Mouse (Mus musculus) cerebellum, postnatal 14 days (tissue): ENCODE measurements around the gene Dync1i1.
"Not testable (repeated sequence)": the region's sequence is repeated elsewhere in the genome, so short reads cannot be mapped to it uniquely, and the experiment has no call there.

Experiments
- DNase-seq, 2 experiments: peaks; one replicate each; pipeline ENCODE4 v3.0.0; 2021; ENCODE audit warnings: mixed read lengths in 2 of 2

The Dync1i1 gene

DNA sequence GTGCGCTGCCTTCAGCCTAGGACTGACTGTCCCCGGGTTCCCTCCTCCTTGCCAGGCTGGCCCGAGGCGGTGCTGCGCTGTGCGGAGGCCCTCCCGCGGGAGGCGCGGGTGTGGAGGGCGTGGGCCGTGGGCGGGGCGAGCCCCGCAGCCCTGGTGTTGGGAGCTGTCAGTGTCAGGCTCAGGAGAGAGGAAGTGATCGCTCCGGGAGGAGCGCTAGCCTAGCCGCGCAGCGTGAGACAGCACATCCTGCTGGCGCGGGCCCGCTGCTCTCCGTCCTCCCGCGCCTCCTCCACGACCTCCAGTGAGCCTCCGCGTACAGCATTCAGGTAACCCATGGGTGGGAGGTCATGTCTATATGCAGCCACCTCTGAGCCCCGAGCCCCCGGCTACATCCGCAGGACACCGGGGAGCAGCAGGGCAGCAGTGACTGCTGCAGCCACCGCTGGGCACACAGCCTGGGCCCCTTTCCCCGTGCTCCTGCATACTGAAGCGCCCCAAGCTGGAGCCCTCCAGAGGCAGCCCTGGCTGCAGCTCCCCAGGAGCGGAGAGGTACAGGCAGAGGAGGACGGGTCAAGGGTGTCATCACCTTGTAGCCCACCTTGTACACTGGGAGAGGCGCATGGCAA lies at the start of gene Dync1i1:
Gene Dync1i1 (plus strand): TSS at position 29 of the 626 bp plus-strand sequence.
- DNase-seq, result peak; percentile 67 to 80

DNA sequence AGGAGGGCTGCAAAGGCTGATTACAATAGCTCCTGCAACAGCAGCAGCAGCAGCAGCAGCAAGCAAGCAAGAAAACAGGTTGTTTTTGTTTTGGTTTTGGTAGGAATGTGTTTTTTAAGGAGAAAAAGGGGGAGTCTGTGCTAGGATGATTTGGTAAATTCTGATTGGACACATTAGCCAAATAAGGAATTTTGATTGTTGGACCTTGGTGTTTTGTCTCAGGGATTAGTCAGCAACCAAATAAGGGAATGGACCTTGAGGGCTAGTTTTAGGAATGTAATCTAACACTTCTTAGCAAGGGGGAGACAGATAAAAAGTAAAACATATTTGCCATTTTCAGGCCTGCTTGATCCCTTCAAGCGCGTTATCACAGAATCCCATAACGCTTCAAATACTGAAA lies 45.7 kb upstream of the Dync1i1 start:
- DNase-seq, result no peak

DNA sequence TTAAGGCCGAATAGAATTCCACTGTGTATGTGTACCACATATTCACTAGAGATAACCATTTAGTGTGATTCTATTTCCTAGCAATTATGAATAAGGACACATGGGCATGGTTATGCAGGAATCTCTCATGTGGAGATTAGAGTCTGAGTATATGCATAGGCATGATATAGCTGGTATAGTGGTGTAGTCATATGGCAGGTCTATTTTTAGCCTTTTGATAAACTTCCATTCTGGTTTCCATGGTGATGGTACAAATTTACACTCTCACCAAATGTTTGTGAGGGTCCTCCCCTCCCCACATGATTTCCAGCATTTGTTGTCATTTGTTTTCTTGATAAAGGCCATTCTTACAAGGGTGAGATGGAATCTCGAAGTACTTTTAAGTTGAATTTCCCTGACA lies 23.6 kb upstream of the Dync1i1 start:
- no peak for DNase-seq

DNA sequence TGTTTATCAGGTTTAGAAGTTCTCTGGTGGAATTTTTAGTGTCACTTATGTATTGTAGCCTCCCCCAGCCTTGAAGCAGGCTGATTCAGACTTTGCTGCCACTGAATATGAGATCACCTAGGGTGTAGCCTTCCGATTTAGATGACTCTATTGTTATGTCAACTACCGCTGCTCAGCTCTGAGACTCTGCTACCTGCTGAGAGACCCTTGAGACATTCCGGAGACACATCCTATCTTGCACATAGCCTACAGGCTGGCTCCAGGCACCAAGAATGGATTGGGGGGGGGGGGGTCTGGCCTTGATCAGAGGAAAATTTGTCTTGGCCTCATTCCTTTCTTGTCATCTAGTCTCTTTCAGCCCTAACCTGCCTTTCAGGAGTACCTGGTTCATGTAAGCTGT lies 17.5 kb upstream of the Dync1i1 start:
- DNase-seq, result not testable (repeated sequence)

DNA sequence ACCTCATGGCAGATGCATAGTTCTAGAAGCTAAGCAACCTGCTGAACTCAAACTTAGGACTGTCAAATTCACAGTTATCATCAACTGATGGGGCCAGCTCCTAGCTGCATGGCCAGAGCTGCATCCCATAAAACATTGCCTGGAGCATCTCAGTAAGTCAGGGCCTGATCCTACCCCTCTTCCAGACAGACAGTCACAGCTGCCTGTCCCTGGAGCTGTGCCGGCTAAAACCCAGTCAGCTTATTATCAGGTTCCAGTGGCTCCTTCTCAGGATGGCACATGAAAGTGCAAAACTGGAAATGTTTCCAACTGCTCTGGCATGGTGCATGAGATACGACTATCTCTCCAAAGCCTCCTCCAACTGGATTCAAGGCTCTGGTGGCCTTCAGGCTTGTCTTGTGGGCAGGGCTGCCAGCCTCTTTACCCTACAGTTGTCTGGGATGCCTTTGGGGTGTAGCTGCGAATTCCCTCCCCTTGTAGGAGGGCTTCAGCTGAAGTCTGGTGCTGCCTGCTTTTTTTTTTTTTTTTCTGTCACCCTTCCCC lies 15.3 kb upstream of the Dync1i1 start:
- DNase-seq, result no peak

DNA sequence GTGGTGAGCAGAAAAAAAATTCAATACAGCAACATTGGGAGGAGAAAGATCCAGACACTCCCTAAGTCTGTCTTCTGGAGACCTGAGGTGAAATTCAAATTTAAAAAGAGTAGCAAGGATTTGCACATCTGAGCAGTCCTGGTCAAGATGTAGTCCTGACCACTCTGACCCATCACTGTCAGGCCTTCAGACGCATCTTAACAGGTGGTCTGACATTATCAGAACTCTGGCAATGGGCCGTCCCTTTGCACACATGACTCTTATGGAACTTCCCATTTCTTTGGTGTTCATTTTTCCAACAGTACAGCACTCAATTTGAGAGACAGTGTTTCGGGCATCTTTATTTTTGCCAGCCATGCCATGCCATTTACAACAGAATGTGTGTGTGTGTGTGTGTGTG lies 12.8 kb upstream of the Dync1i1 start:
- DNase-seq, result no peak

DNA sequence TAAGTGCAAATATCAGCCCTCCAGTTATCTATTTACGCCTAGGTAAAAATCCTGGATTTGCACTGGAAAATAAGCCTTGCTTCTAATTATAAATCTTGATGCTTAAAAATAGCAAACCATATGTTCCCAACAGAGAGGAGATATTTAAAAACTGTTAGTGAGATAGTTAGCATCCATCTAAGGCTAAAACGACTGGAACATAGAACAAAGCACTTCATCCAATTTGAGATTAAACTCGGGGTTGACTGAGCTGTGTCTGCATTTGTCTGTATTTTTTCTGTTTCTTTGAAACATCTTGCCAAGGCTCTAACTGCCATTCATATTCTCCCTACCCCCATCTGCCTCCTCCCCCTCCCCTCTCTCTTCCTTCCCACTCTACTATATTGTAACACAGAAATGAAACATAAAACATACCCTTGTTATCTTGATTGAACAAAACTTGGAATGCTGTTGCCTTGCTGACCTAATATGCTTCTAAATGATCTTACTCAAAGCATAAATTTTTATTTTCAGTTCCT lies 10.3 kb upstream of the Dync1i1 start:
- no peak for DNase-seq

DNA sequence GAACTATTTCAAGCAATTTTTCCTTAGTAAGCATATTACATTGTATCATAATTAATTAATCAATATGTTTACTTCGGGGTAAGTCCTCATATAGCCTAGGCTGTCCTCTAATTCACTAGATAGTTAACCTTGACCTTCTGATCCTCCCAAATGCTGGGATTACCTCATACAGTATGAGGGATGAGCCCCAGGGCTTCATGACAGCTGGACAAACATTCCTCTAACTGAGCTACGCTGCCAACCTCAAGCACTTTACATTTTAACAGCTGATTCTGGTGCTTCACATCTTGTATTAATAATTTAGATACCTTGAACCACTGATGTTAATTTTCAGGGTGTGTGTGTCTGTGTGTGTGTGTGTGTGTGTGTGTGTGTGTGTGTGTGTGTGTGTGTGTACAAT lies 6.5 kb upstream of the Dync1i1 start:
- DNase-seq, result no peak

DNA sequence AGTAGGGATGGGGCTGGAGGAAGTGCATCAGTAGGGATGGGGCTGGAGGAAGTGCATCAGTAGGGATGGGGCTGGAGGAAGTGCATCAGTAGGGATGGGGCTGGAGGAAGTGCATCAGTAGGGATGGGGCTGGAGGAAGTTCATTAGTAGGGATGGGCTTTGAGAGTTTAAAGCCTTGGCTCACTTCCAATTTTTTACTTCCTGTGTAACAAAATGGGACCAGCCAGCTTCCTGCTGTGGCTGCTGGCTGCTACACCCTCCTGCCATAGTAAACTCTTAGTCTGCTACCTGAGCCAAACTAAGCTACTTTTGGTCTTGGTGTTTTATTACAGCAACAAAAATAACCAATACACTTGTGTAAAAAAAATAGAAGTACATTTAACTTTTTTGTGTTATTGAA lies 4.7 kb upstream of the Dync1i1 start:
- DNase-seq, result not testable (repeated sequence)

DNA sequence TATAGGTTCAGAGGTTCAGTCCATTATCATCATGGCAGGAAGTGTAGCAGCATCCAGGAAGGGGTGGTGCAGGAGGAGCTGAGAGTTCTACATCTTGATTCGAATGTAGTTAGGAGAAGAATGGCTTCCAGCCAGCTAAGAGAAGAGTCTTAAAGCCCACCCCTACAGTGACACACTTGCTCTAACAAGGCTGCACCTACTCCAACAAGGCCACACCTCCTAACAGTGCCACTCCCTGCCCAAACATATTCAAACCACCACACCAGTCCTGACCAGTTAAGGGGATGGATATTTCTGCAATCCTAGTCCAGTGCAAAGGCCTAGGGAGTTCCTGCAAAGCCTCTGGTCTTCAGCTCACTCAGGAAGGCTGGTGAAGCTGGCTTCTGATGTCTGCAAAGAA lies 1.5 kb upstream of the Dync1i1 start:
- DNase-seq, result no peak

DNA sequence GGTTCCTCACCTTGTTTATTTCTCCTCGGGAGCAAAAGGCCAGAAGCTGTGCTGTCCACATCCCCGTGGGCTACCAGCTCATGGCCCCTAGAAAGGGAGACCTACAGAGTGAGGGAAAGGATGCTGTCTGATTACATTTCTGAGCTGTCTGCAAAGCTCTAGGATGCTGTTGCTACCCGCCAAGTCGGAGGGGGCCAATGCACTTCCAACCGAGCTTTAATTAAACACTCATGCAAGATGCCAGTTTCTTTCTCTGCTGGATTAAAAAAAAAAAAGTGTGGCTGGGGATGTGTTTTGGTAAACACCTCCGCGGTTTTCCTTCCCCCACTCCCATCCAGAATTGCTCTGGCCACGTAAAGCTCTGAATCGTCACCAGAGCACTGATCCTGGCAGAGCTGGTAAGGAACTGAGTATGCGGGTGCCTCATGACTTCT lies 815 bp downstream of the Dync1i1 start:
- peak in 1 of 2 experiments; percentile 52 for DNase-seq

DNA sequence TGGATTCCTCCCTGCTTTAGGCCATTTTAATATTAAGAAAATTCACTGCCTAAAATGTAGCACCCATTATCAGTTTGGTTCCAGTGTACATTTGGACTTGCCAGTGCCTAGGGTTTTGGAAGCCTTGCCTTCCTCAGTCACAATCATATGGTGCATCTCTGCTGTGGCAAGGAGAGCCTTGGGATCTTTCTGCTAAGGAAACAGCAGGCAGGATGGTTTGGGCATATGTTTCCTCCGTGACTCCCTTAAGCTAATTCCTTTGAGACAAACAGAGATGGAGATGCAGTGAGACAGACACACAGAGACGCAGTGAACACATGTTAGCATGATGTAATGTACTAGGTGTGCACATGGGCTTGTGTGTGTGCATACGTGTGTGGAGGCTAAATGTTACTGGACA lies 7.8 kb downstream of the Dync1i1 start:
- DNase-seq, result no peak

DNA sequence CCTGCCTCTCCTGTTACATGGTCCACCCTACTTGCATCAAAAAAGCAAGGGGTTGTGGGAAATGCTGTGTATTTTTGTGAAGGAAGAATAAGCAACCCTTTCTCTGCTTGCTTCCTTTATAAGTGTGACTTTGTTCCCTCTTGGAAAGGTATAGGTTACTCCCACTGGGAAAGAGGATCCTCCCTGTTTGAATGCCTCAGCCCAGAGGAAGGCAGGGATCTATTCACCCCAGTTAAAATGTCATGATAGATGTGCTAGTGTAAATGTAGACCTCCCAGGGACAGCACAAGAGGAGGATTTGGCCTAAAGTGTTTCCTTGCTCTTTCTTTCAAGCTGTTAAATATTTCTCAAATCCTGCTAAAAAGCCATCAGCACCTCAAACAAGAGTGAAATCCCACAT lies 9.0 kb downstream of the Dync1i1 start:
- no peak for DNase-seq

DNA sequence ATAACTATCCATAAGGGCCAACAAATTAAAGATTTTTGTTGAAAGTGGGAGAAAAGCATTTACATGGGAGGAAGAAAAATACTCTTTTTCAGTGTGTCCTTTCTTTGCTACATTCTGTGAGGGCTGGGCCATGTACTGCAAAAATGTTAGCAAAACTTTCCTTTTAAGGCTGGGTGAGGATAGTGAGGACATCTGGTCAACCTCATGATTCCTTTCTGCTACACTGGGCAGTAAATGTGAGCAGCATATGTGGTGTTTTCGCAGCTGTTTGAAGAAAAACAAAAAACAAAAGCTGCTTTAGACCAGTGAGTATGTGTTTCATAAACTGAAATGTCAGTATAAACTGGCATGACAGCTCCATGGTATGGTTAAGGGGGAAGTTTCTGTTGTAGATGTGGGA lies 9.4 kb downstream of the Dync1i1 start:
- DNase-seq, result no peak

DNA sequence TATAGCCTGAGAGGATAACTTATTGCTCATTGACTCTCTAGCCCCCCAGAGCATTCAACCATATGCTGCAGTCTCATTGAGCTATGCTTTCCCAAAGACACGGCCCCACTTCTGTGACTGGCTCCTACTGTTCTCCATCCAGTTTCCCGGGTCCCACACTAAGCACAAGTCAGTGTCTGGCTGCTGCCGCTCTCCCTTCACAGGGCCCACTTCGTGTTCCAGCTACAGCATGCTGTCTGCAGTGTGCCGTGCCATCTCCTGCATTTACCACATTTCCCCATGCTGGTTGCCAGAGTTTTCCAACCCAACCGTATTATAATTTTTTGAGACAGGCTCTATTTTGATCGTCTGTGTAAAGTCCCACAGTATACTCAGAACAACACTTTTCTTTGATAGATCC lies 14.3 kb downstream of the Dync1i1 start:
- DNase-seq, result peak; percentile 55 to 60

DNA sequence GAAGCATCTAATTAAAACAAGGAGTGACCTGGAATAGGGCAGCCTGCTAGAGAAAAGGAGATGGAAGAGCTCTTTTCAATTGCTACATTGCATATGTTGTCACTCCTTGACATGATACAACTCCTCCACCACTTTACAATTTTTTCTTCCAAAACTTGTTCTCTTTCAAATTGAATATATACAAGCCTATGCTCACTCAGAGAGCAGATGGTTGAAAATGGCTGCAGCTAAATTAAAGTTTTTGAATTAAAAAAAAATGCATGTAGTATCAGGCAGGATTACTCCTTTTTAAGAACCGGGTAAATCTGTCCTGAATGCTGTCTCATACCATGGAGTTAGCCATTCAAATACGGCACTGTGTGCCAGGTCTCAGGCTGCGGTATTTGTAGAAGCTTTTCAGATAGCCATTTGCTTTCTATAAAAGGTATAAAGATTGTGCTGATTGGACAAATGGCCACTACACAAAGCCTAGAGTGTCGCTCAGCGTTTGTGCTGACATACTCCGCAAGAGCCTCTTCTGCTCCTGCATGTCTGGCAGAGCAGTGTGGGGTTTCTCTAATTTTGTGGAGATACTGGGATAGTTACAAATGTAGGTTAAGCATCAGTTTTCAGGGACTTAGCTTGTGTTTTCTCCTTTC lies 16.1 kb downstream of the Dync1i1 start:
- no peak for DNase-seq

DNA sequence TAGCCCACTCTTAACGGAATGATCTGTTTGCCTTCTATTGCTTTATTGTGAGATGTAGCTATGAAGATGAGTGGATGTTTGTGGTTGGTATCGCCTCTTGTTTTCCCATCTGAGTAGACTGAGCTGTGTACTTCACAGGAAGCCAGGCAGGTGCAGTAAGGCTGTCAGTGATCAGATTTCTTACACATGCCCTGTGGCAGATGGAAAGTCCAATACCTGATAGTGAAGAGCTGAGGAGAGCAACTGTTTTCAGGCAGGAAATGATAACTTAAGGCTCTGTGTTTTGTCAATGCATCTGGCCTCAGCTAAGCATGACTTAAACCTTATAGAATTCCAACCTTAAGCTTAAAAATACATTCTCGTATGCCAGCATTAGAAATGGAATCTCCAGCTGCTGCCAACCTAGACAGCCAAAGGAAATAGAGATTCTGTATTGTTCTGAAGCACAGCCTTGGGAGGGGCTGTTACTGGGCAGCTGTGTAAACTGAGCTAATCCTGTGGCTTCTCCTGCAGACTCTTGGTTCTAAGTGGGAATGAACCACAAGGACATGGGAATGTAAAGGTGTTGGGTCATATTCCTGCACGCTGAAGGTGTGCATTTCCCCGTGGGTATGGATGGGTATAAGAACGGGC lies 24.8 kb downstream of the Dync1i1 start:
- no peak for DNase-seq

DNA sequence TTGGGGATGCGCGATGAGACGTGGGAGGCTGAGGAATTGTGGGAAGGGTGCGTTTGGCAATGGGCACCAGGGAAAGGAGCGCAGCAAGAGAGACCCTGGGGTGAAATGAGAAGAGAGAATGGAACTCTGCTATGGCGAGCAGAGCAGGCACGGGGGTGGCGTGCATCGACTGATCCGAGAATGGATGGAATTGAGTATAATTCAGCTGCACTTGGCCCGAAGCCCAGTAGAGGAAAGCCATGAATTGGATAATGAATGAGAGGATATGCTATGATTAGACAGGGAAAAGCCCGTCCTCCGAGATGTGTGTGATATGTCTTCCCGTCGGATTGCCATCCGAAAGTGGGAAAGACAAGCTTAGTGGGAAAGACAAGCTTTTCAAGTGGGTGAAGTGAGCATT lies 26.7 kb downstream of the Dync1i1 start:
- peak; percentile 31 to 49 for DNase-seq

DNA sequence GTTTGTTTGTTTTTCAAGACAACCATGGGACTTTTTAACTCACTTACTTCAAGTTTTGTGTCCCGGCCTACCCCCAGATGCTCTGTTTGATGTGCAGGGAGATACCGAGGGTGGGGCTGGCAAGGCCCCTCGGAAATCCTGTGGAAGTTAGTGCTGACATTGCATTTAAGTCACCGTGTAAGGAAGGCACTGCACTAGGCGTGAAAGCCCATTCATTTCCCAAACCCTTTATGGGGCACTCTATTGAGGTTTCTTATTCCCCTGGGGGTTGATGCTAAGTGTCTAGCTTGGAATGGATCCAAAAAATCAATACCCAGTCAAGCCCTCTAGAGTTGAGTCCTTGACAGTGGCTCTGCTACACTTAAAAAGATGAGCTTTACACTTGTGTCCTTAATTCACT lies 27.2 kb downstream of the Dync1i1 start:
- DNase-seq, result no peak

DNA sequence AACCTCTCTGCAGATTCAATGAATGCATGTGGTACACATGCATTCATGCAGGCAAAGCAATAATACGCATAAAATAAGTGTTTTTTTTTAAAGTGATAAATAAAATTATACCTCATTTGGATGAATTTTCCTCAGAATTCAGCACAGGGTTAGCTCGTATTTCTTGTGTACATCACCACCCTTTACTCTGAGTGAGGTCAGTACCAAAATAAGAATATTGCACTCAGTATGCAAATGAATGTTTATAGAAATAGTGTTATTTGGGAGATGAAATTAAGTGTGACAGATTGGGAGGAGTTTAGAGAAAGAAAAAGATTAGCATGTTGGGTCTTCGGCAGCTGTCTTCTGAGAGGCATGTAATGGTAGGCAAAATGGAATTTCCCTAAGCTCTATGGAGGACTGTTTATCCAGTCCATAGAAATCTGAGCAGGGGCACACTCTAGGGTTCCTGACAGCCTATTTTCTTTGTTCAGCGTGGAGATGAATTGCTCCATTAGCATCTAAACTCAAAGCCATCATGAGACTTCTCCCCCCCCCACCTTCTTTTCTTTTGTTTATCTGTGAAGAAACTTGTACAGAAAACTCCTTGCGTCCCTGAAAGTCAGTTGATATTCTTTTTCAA lies 31.2 kb downstream of the Dync1i1 start:
- no peak for DNase-seq

DNA sequence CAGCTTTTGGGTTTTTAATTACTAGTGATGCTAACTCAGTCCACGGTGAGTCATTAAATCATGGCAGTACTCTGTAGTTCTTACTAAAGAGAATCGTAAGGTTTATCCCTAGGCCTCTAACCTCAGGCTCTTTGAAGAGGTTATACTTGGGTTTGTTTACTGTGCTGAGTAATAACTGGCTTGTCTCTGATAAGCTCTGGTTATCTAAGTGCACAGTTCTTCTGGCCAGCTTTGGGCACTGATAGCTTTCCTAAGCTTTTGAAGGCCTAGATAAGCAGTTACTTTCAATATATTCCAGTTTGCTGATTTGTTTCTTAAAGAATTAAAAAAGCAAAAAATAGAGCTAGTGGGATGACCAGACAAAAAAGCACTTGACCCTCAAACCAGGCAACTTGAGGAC lies 37.5 kb downstream of the Dync1i1 start:
- DNase-seq, result no peak

DNA sequence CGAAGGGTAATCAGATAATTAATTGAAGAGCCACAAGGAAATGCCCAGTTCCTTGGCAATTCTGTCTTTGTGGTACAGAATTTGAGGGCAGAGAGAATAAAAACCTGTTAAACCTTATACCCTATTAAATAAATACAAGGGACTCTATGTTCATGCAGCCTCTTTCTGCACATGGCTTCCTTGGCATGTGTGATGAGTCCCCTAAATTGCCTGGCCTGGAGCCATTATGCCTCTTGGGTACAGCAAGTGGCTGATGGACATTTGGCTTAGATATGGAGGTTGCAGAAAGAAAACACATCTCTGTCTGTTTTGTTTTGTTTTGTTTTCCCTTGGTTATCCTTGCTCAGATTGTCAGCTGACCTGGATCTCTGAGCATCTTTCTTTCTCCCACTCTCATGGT lies 43.1 kb downstream of the Dync1i1 start:
- peak; percentile 65 to 72 for DNase-seq

DNA sequence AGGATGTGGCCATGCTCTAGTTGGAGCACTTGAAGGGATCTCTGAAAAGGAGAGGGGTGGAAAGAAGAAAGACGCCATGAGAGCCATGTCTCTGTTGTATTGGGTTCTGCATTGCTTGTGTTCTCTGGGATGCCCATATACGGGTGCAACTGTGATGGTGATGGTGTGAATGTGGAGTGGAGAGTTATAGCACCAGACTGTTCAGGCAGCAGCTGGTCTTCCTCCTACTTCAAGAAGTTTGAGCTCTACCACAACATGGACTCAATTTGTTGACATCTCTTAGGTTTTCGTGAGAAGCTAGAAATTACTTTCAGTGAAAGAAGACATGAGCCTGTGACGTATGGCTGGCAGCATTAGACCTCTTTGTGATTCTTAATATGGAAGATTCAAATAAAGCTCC lies 44.8 kb downstream of the Dync1i1 start:
- DNase-seq, result no peak
